Mouse (Mus musculus): ENCODE measurements at regions not wholly inside any gene's neighbourhood (a gene's known extent, or its start where the extent isn't known, plus 50 kb on each side); places are given as distances from the start of the nearest gene placed in this dataset.

DNA sequence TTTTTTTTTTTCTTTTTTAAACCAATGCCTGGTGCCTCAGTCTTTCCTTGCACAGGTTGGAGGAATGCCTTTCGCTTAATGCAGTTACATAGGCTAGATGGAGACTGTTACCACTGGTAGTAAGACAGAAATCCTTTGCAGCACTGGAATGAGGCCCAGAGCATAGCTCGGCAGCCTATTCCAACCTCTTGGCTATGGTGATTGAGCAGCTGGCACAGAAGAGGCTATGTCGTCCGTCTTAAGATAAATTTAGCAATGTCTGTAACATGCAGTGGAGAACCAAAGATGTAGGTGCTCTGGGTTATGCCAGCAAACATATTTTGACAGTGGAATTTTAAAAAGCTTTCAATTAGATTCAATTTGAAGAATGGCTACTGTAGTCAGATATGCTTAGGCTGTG, 343.2 kb upstream of the Fam98a start:
- Histone ChIP-seq H3K36me3 (replicated peaks; ENCODE audit: control insufficient read depth, insufficient read depth, low read length) (no peaks in the 10 kb centered on the region), H3K9ac (replicated peaks; ENCODE audit: low read depth, low read length) (no peak overlapping the region), H3K4me3 (ENCODE audit: low read depth, low read length) (no peak overlapping the region), H3K27me3 (ENCODE audit: control insufficient read depth, insufficient read depth, low read length) (no peaks in the 10 kb centered on the region), H3K4me2 (ENCODE audit: low read depth, low read length) (no peak overlapping the region), H3K27ac (ENCODE audit: low read depth) (no peak overlapping the region), H3K9me3 (replicated peaks; ENCODE audit: control insufficient read depth, low read length) (no peaks in the 10 kb centered on the region), H3K4me1 (ENCODE audit: control insufficient read depth, insufficient read depth) (no peaks in the 10 kb centered on the region)
- no peak for DNase-seq (ENCODE audit: low spot score)
- no peak for TF ChIP-seq EP300 (IDR thresholded peaks at IDR 0.05; ENCODE audit: low read depth)
- WGBS: 50% methylated on average over 4 of the region's 4 CpGs
- ATAC-seq (ENCODE audit: insufficient read depth, low read depth): no peak

DNA sequence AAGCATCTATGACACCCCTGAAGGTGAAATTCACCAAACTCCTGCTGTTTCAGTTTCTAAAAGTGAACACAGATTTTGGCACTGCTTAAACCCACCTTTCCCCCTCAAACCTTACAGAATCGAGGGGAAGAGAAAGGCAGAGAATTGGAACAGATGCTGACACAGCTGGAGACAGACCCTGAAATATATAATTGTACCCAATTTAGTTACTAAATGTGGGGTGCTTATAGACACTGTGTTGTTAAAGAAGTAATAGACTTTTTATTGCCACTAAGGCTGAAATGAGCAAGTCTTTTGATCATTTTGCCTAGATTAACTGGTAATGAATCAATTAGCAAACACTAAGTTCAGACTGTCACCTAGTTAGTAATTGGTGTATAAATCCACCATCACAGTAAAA, 341.8 kb upstream of the Fam98a start:
- H3K36me3 ChIP-seq (replicated peaks; ENCODE audit: control insufficient read depth, insufficient read depth, low read length): no peaks in the 10 kb centered on the region
- H3K27me3 ChIP-seq (ENCODE audit: control insufficient read depth, insufficient read depth, low read length): no peaks in the 10 kb centered on the region
- DNase-seq (ENCODE audit: low spot score) (no peak), ATAC-seq (ENCODE audit: insufficient read depth, low read depth) (no peak)
- TF ChIP-seq EP300 (IDR thresholded peaks at IDR 0.05; ENCODE audit: low read depth) (no peak), CTCF (IDR thresholded peaks at IDR 0.05; ENCODE audit: low read depth) (no peak)
- no peaks in the 10 kb centered on the region for H3K9me3 ChIP-seq (replicated peaks; ENCODE audit: control insufficient read depth, low read length)
- H3K4me2 ChIP-seq (ENCODE audit: low read depth, low read length): no peak overlapping the region
- 57% methylated on average over 1 of the region's 1 CpGs for WGBS
- no peaks in the 10 kb centered on the region for H3K4me1 ChIP-seq (ENCODE audit: control insufficient read depth, insufficient read depth)
- no peak overlapping the region for H3K9ac ChIP-seq (replicated peaks; ENCODE audit: low read depth, low read length)
- H3K27ac ChIP-seq (ENCODE audit: low read depth): no peak overlapping the region
- no peak overlapping the region for H3K4me3 ChIP-seq (ENCODE audit: low read depth, low read length)

DNA sequence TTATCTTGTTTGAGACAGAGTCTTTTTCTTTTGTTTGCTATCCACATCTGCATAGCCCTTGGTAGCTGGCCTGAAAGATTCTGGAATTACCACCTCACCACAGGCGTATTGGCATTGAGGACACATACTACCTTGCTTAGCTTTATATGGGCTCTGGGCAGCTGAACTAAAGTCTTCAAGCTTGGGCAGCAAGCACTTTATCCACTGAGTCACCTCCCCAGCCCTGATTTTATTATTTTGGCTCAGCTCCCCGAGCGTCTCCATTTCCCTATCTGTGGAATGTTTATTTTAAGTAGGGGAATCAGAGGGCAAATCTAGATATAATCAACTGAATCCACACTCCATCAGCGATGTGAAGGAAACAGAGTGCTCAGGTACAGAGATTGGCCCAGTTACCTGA, 340.4 kb upstream of the Fam98a start:
- TF ChIP-seq CTCF (IDR thresholded peaks at IDR 0.05; ENCODE audit: low read depth) (no peak), EP300 (IDR thresholded peaks at IDR 0.05; ENCODE audit: low read depth) (no peak)
- no peak overlapping the region for H3K9ac ChIP-seq (replicated peaks; ENCODE audit: low read depth, low read length)
- no peaks in the 10 kb centered on the region for H3K4me1 ChIP-seq (ENCODE audit: control insufficient read depth, insufficient read depth)
- WGBS: 53% methylated on average over 4 of the region's 4 CpGs
- no peak overlapping the region for H3K27ac ChIP-seq (ENCODE audit: low read depth)
- H3K4me2 ChIP-seq (ENCODE audit: low read depth, low read length): no peak overlapping the region
- no peaks in the 10 kb centered on the region for H3K27me3 ChIP-seq (ENCODE audit: control insufficient read depth, insufficient read depth, low read length)
- H3K4me3 ChIP-seq (ENCODE audit: low read depth, low read length): no peak overlapping the region
- no peaks in the 10 kb centered on the region for H3K36me3 ChIP-seq (replicated peaks; ENCODE audit: control insufficient read depth, insufficient read depth, low read length)
- no peak for DNase-seq (ENCODE audit: low spot score)
- no peaks in the 10 kb centered on the region for H3K9me3 ChIP-seq (replicated peaks; ENCODE audit: control insufficient read depth, low read length)
- ATAC-seq (ENCODE audit: insufficient read depth, low read depth): no peak

DNA sequence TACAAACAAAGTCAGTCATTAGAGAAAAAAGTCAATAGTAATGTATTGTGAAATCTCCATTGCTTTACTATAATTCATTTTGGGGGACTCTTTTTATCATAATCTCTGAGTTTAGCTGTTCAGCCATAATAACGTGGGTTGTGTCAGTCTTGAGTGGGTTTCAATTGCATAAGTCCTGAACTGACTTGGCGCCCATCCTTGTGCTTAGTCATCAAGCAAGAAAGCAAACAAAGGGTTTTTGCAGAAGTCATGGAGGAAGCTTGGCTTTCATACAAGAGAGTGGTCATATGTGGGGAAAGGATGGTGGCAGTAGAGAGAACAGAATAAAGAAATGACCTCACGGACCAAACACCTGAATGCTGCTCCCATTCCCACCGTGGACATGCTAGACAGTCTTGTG, 339.8 kb upstream of the Fam98a start:
- Histone ChIP-seq H3K4me3 (ENCODE audit: low read depth, low read length) (no peak overlapping the region), H3K4me1 (ENCODE audit: control insufficient read depth, insufficient read depth) (no peaks in the 10 kb centered on the region), H3K27me3 (ENCODE audit: control insufficient read depth, insufficient read depth, low read length) (no peaks in the 10 kb centered on the region), H3K36me3 (replicated peaks; ENCODE audit: control insufficient read depth, insufficient read depth, low read length) (no peaks in the 10 kb centered on the region), H3K4me2 (ENCODE audit: low read depth, low read length) (no peak overlapping the region), H3K9me3 (replicated peaks; ENCODE audit: control insufficient read depth, low read length) (no peaks in the 10 kb centered on the region), H3K9ac (replicated peaks; ENCODE audit: low read depth, low read length) (no peak overlapping the region), H3K27ac (ENCODE audit: low read depth) (no peak overlapping the region)
- 66% methylated on average over 4 of the region's 4 CpGs for WGBS
- ATAC-seq (ENCODE audit: insufficient read depth, low read depth): no peak
- no peak for TF ChIP-seq CTCF (IDR thresholded peaks at IDR 0.05; ENCODE audit: low read depth)
- no peak for TF ChIP-seq EP300 (IDR thresholded peaks at IDR 0.05; ENCODE audit: low read depth)
- no peak for DNase-seq (ENCODE audit: low spot score)

DNA sequence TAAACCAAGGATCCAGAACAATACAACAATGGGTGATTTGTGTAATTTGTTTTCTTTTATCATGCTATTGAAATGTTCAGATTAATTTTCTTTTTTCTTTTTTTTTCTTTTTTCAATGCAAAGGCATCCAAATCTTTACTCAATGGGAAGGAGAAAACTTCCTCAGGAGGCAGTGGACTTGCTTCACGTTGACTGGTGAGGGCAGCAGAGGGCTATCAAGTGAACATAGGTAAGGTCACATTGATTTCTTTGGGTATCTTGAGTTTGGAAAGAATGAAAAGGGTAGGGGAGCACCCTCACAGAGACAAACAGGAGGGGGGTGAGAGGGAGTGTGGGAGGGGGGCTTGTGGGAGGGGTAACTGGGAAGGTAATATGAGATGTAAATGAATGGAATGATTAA, 326.1 kb upstream of the Fam98a start:
- DNase-seq (ENCODE audit: low spot score) (no peak), ATAC-seq (ENCODE audit: insufficient read depth, low read depth) (no peak)
- Histone ChIP-seq H3K27me3 (ENCODE audit: control insufficient read depth, insufficient read depth, low read length) (no peaks in the 10 kb centered on the region), H3K4me3 (ENCODE audit: low read depth, low read length) (no peak overlapping the region), H3K27ac (ENCODE audit: low read depth) (no peak overlapping the region), H3K9ac (replicated peaks; ENCODE audit: low read depth, low read length) (no peak overlapping the region), H3K4me2 (ENCODE audit: low read depth, low read length) (no peak overlapping the region), H3K36me3 (replicated peaks; ENCODE audit: control insufficient read depth, insufficient read depth, low read length) (no peaks in the 10 kb centered on the region), H3K4me1 (ENCODE audit: control insufficient read depth, insufficient read depth) (no peaks in the 10 kb centered on the region), H3K9me3 (replicated peaks; ENCODE audit: control insufficient read depth, low read length) (no peaks in the 10 kb centered on the region)
- WGBS: 26% methylated on average over 1 of the region's 1 CpGs
- no peak for TF ChIP-seq EP300 (IDR thresholded peaks at IDR 0.05; ENCODE audit: low read depth)
- TF ChIP-seq CTCF (IDR thresholded peaks at IDR 0.05; ENCODE audit: low read depth): no peak

DNA sequence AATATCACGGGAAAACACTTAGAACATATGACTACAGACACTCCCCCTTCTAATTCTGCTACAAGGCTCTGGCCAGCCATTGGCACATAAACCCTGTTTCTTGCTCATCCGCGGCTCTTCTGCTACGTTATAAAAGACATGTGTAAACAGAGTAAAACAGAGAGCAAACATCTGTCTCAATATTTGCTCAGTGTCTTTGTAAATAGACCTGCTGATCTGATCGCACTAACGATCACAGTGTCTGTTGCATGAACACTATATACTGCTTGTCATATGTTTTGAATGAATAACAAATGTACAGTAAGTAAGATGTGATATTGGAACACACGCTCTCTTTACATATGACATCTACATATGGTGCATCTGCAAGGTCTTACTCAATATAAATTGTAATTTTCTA, 325.1 kb upstream of the Fam98a start:
- Histone ChIP-seq H3K4me3 (ENCODE audit: low read depth, low read length) (no peak overlapping the region), H3K9me3 (replicated peaks; ENCODE audit: control insufficient read depth, low read length) (no peaks in the 10 kb centered on the region), H3K27me3 (ENCODE audit: control insufficient read depth, insufficient read depth, low read length) (no peaks in the 10 kb centered on the region), H3K4me2 (ENCODE audit: low read depth, low read length) (no peak overlapping the region), H3K4me1 (ENCODE audit: control insufficient read depth, insufficient read depth) (no peaks in the 10 kb centered on the region), H3K27ac (ENCODE audit: low read depth) (no peak overlapping the region), H3K9ac (replicated peaks; ENCODE audit: low read depth, low read length) (no peak overlapping the region), H3K36me3 (replicated peaks; ENCODE audit: control insufficient read depth, insufficient read depth, low read length) (no peaks in the 10 kb centered on the region)
- WGBS: 76% methylated on average over 7 of the region's 7 CpGs
- no peak for ATAC-seq (ENCODE audit: insufficient read depth, low read depth)
- no peak for TF ChIP-seq CTCF (IDR thresholded peaks at IDR 0.05; ENCODE audit: low read depth)
- TF ChIP-seq EP300 (IDR thresholded peaks at IDR 0.05; ENCODE audit: low read depth): no peak
- DNase-seq (ENCODE audit: low spot score): no peak
